Mouse (Mus musculus): ENCODE results near the gene Shkbp1.

Gene Shkbp1

GRCm38 (mm10) chr7:27355745-27356240 lies at the start of gene Shkbp1:
Gene Shkbp1 (minus strand): TSS chr7:27356019.
- DNase-seq (ENCODE audit: low spot score) = no peak

- DNase-seq (ENCODE audit: low spot score) = no peak
Observed at GRCm38 (mm10) chr7:27404203-27404942, 48.6 kb upstream of the Shkbp1 start.

DNA sequence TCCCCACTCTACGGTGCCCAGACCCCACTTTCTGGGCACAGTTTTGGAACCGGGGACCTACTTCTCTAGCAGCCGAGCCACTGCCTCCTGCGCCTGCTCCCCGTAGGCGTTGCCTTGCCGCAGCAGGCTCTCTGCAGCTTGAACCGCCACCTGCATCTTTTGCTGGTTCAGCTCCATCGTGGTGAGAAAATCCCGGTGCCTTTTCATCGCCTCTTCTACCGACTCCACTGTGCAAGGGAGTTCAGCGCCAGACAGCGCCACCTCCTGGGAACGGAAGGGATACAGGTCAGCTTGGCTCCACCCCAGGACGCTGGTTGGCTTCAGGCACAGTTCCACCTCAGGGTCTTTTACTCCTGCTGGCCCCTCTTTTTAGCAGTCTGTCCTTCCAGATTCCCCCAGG lies 46.9 kb upstream of the Shkbp1 start:
- DNase-seq (ENCODE audit: low spot score) = no peak

DNA sequence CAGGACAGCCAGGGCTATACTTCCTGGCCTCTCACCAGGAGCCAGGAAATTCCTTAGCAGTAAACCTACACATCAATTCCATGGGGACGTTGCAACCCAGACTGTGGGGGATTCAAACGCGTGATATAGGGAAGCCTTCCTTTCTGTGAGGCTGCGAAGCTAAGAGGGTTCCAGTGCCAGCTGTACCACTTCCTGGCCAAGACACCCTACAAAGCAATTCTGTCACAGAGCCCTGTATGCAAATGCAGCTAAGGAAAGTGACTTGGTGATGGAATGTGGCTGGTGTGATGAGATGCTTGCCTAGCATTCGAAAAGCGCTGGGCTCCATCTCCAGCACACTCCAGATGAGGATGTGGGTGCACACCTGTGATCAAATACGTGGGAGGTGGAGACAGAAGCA lies 44.7 kb upstream of the Shkbp1 start:
- no peak for DNase-seq (ENCODE audit: low spot score)

- DNase-seq (ENCODE audit: low spot score) = no peak
Observed at GRCm38 (mm10) chr7:27397048-27397949, 41.5 kb upstream of the Shkbp1 start.

DNA sequence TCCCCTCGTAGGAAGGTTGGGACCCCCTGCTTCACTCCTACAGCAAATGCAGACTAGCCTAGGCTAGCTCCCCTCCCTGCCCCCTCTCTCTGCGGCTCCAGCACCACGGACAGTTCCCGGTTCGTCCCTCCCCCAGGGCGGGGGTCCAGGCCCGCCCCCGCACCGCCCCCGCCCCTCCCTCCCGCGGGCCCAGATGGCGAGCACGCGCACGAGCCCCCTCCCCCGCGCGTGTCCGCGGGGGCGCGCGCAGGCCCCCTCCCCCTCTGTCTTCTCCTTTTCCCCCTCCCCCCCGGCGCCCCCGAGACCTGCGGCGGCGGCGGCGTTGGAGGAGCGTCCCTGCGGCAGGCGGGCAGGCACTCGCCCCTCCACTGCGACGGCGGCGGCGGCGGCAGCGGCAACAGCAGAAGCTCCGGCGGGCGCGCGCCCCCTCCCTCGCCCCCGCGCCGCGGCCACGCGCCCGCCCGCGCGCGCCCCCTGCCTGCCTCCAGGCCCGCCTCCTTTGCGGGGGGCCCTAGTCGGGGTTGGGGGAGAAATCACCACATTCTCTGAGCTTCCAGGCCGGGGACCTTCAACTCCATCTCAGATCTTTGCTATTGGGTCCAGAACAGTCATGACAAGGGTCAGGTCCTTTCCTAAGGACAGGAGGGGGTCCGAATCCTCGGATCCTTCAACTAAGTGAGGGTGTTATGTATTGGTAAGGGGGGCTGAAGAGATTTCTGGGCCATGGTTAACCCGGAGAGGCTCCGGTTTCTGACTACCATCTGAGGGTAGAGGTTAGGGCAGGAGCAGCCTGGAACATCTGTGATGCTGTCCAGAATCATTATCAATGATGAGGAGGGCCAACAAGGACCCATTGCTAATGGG lies 40.6 kb upstream of the Shkbp1 start:
- DNase-seq (ENCODE audit: low spot score) = no peak

DNA sequence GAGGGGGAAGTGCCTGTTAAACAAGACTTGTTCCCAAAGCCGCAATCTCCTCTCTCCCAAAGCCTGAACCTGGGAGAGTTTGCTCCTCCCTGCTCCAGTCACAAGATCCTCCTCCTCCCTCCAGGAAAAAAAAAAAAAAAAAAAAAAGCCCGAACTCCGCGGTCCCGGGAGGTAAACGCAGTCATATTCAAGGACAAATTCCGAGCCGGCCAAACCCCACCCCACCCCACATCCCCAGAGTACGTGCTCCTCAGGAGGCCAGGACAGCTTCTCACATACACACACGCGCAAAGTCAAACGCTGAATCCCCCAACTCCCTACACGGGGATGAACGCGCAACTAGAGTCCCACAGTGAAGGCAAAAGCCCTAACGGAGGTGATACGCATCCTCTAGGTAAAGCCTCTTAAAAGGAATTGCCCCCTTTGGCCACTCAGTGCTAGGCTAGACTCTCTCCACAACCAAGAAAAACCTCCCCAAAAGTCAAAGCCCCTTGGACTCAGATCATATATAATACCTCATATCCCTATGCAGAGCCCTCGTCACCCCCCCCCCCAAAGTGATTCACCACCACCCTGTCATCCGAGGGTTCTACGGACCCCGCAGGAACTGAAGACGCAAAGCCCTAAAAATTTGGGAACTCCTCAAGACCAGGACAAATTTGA lies 39.8 kb upstream of the Shkbp1 start:
- DNase-seq (ENCODE audit: low spot score) = no peak

GRCm38 (mm10) chr7:27391416-27391815 lies 35.6 kb upstream of the Shkbp1 start:
- DNase-seq (ENCODE audit: low spot score) = no peak

DNA sequence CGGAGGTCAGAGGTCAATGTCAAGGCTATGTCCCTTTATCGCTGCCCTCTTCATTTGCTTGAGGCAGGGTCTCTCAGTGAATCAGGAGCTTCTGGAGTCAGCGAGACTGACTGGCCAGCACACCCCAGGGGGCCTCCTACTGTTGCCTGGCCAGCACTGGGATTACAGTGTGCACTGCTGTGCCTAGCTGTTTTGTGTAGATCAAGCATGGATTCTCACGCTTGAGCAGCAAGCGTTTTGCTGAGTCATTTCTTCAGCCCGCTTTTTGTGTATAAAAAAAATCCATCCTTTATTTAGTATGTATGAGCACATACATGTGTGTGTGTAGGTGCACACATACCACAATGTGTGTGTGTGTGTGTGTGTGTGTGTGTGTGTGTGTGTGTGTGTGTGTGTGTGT lies 33.4 kb upstream of the Shkbp1 start:
- no peak for DNase-seq (ENCODE audit: low spot score)

GRCm38 (mm10) chr7:27384731-27385130 lies 28.9 kb upstream of the Shkbp1 start:
- DNase-seq (ENCODE audit: low spot score) = no peak

DNA sequence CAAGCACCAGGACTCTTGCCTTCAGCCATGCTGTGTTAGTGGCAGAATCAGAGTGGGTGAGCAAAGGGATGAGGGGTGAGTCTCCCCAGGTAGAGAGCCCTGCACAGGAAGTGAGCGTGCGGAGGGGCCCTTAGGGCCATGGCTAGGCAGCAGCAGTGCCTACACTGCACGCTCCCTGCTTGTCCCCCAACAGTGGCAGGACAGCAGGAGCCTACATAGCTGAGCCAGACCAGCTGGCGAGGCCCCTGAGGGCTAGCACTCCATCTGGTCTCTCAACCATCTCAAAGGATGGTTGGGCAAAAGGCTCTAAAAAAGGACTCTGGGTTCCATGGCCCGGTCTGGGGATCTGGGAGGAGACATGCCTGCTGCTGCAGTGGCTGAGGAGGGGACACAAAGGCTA lies 28.3 kb upstream of the Shkbp1 start:
- DNase-seq (ENCODE audit: low spot score) = no peak

GRCm38 (mm10) chr7:27383233-27383632 lies 27.4 kb upstream of the Shkbp1 start:
- DNase-seq (ENCODE audit: low spot score) = no peak

DNA sequence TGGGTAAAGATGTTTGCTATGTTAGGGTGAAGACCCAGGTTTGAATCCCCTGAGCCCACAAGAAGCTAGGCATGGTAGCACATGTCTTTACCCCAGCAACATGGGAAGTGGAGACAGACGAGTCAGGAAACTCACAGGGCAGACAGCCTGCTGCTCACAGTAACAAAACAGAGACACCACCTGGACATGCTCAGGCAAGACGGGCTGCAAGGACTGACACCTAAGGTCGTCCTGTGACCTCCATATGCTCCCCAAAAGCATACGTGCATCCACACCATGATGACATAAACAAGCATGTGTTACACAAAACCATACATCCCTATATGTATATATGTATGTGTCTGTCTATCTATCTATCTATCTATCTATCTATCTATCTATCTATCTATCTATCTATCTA lies 25.7 kb upstream of the Shkbp1 start:
- no peak for DNase-seq (ENCODE audit: low spot score)

DNA sequence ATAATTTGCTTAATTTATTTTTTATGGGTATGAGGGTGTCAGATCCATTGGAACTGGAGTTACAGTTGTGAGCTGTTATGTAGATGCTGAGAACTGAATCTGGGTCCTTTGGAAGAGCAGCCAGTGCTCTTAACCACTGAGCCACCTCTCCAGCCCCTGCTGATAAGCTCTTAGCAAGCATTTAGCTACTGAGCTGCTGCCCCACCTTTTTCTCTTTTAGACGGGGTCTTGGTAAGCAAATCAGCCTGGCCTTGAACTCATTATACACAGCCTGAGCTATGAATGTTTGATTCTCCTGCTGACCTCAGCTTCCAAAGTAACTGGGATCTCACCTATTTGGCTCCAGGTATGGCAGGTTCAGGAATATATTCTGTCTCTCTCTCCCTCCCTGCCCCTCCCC lies 25.2 kb upstream of the Shkbp1 start:
- DNase-seq (ENCODE audit: low spot score) = no peak

DNA sequence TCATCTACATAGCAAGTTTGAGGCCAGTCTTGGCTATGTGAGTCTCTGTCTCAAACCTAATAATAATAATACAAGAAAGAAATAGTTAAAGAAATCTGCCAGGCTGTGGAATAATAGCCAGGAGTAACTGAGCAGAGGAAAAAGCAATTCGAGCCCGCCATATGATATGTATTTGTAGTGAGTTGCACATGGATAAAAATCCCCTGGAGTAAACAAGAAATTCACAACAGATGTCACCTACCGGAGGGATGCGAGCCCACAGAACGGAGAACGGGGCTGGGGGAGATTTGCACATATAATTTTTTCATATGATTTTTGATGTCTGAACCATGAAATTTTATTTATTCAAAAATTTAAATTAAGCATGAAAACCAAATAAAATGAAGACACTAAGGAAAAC lies 24.0 kb upstream of the Shkbp1 start:
- DNase-seq (ENCODE audit: low spot score) = no peak

DNA sequence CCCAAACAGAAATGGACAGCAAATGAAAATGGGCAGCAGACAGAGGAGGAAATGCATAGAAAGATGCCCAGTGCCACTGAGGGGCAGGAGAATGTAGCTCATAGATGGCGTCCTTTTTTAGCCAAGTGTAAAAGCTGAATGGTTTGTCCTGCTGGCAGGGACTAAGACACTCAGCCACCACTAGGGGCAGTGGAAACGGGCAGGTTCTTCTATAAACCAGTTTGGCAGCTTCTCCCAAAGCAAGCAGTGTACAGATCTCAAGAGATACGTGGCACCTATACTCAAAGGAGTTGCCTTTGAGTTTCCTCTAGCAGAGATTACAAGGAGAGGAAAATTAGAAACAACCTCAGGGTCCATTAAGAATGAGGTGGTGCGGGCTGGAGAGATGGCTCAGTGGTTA lies 22.6 kb upstream of the Shkbp1 start:
- no peak for DNase-seq (ENCODE audit: low spot score)

DNA sequence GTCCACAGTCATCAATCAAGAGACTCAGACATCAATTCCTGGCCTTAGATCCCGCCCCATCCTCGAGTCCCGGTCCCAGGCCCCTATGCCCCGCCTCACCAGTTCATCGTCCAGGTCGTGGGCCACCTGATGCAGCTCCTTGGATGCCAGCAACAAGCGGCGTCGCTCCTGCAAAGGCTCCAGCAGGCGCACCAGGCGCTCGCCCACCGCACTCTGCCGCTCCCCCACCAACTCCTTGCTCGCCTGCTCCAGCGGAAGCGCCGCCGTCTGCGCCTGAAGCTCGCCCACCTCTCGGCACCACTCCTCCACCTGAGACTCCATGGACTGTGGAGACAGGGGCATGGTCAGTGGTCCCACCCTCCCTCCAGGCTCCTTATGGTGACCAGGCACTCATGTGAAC lies 19.5 kb upstream of the Shkbp1 start:
- no peak for DNase-seq (ENCODE audit: low spot score)

- no peak for DNase-seq (ENCODE audit: low spot score)
Observed at GRCm38 (mm10) chr7:27371715-27372462, 16.1 kb upstream of the Shkbp1 start.

DNA sequence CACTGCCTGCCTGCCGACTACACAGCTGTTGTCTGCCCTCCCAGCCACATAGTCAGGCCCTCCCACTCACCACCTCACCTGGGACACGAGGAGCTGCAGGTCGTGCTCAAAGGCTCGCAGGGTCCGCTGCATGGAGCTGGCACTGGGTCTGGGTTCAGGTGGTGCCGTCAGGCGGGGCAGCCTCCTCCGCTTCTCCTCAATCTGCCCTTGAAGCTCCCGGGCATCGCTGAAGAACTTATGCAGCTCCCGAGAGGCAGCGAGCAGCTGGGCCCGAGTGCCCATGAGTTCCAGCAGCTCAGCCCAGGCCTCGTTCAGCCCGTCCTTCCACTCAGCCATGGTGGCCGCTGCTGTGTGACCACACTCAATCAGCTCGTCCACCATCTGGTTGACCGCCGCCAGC lies 13.3 kb upstream of the Shkbp1 start:
- DNase-seq (ENCODE audit: low spot score) = no peak

DNA sequence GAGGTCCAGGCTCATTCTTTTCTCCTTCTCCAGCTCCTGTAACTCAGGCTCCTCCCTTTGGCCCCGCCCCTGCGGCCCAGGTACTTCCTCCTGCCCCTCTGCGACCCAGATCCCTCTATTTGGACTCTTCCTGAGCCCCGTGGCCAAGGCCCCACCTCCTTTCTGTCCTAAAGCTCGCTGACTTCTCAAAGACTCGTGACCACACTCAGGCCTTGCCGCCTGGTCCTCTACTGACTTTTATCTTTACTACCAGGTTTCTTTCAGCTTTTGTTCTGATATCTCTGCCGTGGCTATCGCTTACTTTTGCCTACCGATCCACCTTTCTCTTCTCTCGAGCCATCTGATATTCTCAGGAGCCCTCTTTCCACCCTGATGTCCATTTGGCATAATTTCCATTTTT lies 12.2 kb upstream of the Shkbp1 start:
- no peak for DNase-seq (ENCODE audit: low spot score)
